Mouse (Mus musculus) right cerebral cortex, postnatal 4 days (tissue): ENCODE data around the gene Pik3cg.

Source experiments
- DNase-seq: peaks from one replicate; pipeline ENCODE4 v3.0.0-alpha.2; 2022

Gene Pik3cg

GRCm38 (mm10) chr12:32200387-32201069 lies 7.9 kb downstream of the Pik3cg start:
- DNase-seq: no peak

DNA sequence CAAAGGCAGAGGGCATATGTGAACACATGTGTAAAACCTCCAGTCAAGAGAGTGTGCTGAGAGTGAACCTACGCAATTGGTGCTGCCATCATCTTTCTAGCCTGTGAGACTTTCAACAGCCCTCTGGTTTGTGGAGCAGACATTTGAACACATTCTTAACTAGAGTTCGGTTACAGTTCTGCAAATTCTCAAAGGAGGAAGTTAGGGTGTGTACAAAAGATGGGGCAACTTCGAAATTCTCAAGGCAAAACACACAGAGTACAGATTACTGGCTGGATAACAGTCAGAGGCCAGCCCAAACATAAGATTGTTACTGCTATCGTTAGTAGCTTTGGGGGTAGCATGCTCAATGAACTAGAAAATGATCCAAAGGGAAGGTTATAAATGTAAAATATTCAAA lies 9.0 kb downstream of the Pik3cg start:
- DNase-seq: no peak

GRCm38 (mm10) chr12:32198025-32198424 lies 10.4 kb downstream of the Pik3cg start:
- DNase-seq: no peak

DNA sequence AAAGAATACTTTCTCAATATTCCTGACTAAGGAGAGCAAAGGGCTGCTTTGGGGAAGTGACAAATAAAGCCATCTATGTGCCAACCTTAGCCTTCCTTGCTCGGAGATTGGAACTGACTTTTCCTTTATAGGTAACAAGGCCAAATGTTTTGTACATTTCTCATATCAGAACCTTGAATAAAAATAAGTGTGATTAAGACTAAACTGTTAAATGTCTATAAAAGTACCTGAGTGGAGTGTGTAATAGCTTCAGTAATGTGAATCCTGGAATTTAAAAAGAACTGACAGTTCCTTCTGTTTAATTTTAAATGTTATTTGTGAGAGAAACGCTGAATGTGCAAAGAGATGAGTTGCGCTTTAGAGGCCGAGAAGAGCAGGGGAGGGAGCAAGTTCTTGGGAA lies 13.5 kb downstream of the Pik3cg start:
- no peak for DNase-seq

GRCm38 (mm10) chr12:32194358-32194757 lies 14.1 kb downstream of the Pik3cg start:
- no peak for DNase-seq

GRCm38 (mm10) chr12:32190927-32191326 lies 17.5 kb downstream of the Pik3cg start:
- no peak for DNase-seq

GRCm38 (mm10) chr12:32187668-32188236 lies 20.7 kb downstream of the Pik3cg start:
- DNase-seq: no peak

DNA sequence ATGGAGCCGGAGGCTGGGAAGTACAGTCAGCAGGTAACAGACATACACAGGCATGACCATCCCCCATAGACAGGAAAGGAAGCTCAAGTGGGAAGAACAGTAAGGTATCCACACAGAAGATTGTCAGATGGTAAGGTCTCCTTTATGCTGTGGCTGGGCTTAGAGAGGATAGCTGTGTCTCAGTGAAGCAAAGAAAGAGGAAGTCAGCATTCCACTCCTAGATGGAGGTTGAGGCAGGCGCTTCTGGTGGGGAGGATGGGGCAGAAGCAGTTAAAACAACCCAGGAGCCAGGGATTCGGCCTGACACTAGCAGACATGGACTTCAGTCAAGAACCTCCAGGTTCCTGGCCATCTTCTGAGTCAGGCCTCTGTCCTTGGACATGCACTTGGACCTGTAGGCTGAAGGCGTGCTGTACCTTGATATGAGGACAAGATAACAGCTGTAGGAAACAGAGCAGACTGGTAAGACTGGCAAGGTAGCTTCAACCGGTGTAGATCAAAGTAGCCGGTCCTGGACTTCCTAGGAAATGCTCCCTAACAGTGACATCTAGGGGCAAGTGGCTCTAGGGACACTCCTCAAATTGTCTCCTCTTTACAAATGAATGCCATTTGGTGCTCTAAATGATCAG lies 21.7 kb downstream of the Pik3cg start:
- no peak for DNase-seq

GRCm38 (mm10) chr12:32184874-32185273 lies 23.6 kb downstream of the Pik3cg start:
- no peak for DNase-seq

GRCm38 (mm10) chr12:32183584-32183983 lies 24.9 kb downstream of the Pik3cg start:
- no peak for DNase-seq

DNA sequence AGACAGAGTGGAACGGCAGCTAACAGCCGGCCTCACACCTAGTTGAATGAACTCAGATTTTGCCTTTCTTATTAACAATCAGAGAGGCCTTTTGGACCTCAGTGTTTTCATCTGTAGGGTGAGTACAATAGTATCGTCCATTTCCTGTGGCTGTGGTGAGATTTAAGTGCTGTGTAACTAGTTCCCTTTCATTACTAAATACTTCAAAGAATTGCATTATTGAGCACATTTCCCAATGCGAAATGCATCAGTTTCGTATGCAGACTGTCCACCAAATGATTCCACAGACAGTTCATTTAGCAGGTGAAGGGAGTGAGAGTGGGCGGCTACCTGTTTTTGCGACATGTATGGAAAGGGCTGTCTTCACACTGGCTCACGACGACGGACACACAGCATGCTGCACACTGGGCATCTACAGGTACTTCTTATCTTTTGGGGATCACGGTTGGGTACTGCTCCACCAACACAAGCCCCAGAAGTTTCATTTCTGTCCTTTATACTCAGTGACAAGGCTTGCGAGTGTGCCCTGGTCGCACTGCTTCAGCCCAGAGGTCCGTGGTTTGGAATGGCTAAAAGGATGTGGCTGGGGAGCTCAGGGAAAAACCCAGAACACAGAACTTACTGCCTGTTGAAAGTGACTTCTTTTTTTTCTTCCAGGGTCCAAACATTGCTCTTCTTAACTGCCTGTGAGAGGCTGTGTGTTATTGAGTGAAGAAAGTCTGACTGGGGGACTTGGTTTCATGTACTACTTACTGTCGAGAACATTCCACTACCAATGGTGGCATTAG lies 25.6 kb downstream of the Pik3cg start:
- DNase-seq: no peak

- no peak for DNase-seq
These were observed 26.6 kb downstream of the Pik3cg start for GRCm38 (mm10) chr12:32181885-32182284.

- no peak for DNase-seq
These were observed 34.0 kb downstream of the Pik3cg start for GRCm38 (mm10) chr12:32174437-32174836.

GRCm38 (mm10) chr12:32172826-32173225 lies 35.6 kb downstream of the Pik3cg start:
- peak; percentile 32 for DNase-seq

DNA sequence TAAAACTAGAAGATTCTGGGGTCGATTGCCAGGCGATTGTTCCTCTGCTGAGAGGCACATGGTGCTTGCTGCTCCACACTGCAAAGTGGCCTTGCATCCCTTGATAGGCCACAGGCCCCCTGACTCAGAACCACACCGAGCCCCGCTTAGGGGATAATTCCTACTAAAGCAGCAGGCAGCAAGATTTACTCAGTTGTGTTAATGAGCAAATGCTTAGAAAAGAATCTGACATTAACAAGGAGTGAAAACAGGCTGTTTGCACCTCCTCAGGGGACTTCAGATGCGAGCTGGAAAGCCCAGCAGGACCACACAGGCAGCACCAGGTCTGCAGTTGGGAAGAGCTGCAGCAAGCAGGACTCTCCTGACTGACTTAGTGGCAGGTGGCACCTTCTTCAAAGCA lies 39.3 kb downstream of the Pik3cg start:
- DNase-seq: no peak

GRCm38 (mm10) chr12:32168751-32169150 lies 39.7 kb downstream of the Pik3cg start:
- DNase-seq: no peak

DNA sequence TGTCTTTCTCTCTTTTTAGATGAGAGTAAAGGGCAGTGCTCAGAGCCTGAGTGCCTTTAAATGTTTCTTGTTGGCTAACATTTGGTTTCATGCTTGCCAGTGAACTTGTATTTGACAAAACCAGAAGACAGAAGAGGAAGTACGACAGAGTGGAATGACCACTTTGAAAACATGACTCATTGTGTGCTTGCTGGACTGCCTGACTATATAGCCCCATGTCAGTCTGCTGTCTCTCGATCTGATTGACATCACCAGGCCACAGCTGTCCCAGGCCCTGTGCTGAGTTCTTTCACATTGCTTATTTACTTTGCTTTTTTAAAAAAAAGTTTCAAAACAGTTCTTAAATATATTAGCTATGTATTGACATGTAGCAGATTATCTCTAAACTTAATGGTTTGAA lies 44.8 kb downstream of the Pik3cg start:
- no peak for DNase-seq

DNA sequence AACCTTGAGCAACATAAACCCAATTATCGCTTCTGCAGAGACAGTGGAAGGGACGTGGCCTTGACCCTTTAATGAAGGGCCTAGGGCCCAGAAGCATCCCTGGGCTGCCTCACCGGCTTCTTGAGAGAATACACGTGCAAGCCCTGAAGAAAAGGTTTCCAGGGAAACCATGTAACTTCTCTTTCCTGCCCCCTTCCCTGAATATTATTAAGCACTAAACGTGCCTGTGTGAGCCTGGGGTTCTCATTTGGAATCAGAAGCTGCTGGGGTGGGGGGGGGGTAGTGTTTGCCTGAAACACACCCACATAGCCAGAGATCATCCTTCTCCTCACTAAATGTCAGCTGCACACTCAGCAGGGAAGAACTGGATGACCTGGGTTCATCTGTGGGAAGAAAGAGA lies 49.7 kb downstream of the Pik3cg start:
- DNase-seq: no peak

DNA sequence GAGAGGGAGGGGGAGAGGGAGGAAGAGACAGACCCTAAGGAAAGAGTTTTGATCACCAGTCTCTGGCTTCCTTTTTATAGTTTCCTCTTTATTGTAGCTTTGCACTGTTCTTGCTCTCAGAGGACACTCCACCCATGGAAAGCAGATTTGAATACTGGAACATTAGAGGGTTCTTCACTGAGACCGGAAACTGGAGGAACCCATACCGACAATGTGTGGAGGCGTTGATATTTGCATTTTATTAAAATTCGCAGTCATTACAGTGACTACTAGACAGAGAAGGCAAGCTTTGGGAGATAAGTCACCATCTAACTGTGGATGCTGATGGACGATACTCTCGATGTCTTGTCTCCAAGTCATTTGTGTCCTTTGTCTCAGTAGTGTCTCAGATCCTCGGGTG lies 61.9 kb downstream of the Pik3cg start:
- DNase-seq: no peak

GRCm38 (mm10) chr12:32145651-32146050 lies 62.8 kb downstream of the Pik3cg start:
- no peak for DNase-seq

DNA sequence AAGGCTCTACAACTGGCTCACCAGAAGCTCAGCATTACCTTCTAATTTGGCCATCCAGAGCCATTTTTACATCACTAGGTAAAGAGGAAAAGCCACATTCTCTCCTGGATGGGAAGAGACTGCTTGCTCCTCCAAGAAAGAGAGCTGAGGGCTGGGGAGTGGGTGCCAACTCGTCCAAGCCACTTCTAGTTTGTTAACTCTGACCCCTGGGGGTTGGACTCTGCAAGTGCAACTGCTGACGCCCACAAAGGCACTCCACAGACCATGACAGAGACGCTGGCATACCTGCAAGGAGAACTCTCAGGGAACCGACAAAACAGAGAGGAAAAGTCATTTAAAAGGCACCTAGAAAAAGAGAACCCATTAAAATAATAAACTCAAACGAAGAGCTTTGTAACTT lies 63.9 kb downstream of the Pik3cg start:
- DNase-seq: peak; percentile 76

- no peak for DNase-seq
These were observed 64.7 kb downstream of the Pik3cg start for GRCm38 (mm10) chr12:32143782-32144181.

DNA sequence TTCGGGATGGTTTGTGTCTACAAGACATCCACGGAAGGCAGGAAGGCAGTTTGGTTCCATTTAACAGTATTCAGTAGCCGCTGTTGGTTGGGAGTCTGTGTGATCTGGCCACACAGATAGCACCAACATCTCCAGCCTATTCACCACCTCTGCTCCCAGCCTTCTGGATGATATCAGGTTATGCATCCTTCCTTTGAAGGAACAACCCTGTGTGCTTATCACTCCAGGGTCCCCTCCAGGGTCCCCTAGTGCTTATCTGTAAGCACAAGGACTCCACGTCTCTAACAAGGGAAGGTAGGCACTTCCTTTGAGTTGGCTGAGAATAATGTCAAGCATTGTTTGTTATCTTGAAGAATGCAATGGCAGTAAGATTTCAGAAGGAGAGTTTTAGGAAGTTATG lies 65.3 kb downstream of the Pik3cg start:
- no peak for DNase-seq

DNA sequence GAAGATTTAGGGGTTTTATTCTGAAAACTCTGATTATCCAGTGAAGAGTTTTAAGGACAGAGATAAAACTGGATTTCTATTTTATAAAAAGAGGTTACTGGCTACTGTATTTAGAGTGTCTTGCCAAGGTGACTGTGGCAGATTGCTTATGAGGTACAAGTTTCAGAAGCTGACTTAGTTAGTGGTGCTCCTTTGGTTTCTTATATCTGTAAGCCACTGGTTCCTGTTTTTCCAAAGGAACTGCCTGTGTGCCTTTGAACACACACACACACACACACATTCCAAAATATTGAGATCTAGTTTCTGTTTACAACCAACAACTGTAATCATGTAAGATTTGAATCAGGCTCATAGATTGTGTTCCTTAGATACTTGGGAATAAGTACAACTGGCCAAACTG lies 66.7 kb downstream of the Pik3cg start:
- DNase-seq: no peak
